Mouse (Mus musculus): Measurements from ENCODE around the gene Dhps. TPM values are rescaled to one million over a fixed set of nuclear protein-coding genes. Genes with fewer than 3 reads are reported as not detected.
"Not testable (repeated sequence)": the region's sequence is repeated elsewhere in the genome, so short reads cannot be mapped to it uniquely, and the experiment has no call there.

The Dhps gene
- polyA plus RNA-seq, 1 experiment from 2014 or later, result 40.2 TPM

GRCm38 (mm10) chr8:85115501-85115900, 43.9 kb downstream of the Dhps start:
- no peak for ATAC-seq (ENCODE audit: low FRiP score, low TSS enrichment)
- Histone ChIP-seq H3K4me2 (replicated peaks; ENCODE audit: low read depth) (no peak overlapping the region), H3K4me3 (ENCODE audit: low read depth, low read length) (no peak overlapping the region), H3K36me3 (ENCODE audit: control insufficient read depth, insufficient read depth, low read length) (peaks cover 5% of the 10 kb centered on the region), H3K9me3 (ENCODE audit: control insufficient read depth, low read length) (0 out of 2 replicates have a peak, but pooled peaks cover 2% of the 10 kb centered on the region), H3K9ac (ENCODE audit: low read length) (no peak overlapping the region), H3K4me1 (replicated peaks; ENCODE audit: control insufficient read depth, insufficient read depth) (no peaks in the 10 kb centered on the region), H3K27ac (replicated peaks) (no peak overlapping the region), H3K27me3 (ENCODE audit: control insufficient read depth, insufficient read depth, low read length) (no peaks in the 10 kb centered on the region)
- 82% methylated on average over 4 of the region's 4 CpGs for WGBS
- DNase-seq (ENCODE audit: low spot score), result no peak
- no peak for TF ChIP-seq CTCF (IDR thresholded peaks at IDR 0.05; ENCODE audit: low read depth)
- no peak for TF ChIP-seq EP300 (optimal IDR thresholded peaks at IDR 0.05)

- Histone ChIP-seq H3K4me3 (ENCODE audit: low read depth, low read length) (no peak overlapping the region), H3K4me1 (replicated peaks; ENCODE audit: control insufficient read depth, insufficient read depth) (no peaks in the 10 kb centered on the region), H3K9me3 (ENCODE audit: control insufficient read depth, low read length) (no peaks in the 10 kb centered on the region), H3K27ac (replicated peaks) (no peak overlapping the region), H3K9ac (ENCODE audit: low read length) (no peak overlapping the region), H3K36me3 (ENCODE audit: control insufficient read depth, insufficient read depth, low read length) (no peaks in the 10 kb centered on the region), H3K4me2 (replicated peaks; ENCODE audit: low read depth) (no peak overlapping the region), H3K27me3 (ENCODE audit: control insufficient read depth, insufficient read depth, low read length) (no peaks in the 10 kb centered on the region)
- DNase-seq (ENCODE audit: low spot score) (no peak), ATAC-seq (ENCODE audit: low FRiP score, low TSS enrichment) (no peak)
- WGBS, result 42% methylated on average over 7 of the region's 7 CpGs
- TF ChIP-seq EP300 (optimal IDR thresholded peaks at IDR 0.05), result no peak
- no peak for TF ChIP-seq CTCF (IDR thresholded peaks at IDR 0.05; ENCODE audit: low read depth)
Measured at GRCm38 (mm10) chr8:85116984-85117383, 45.4 kb downstream of the Dhps start.

- H3K4me3 ChIP-seq (ENCODE audit: low read depth, low read length), result peak overlapping the region; percentile 71
- peak overlapping the region; percentile 80 for H3K4me2 ChIP-seq (replicated peaks; ENCODE audit: low read depth)
- 5% methylated on average over 37 of the region's 37 CpGs for WGBS
- no peaks in the 10 kb centered on the region for H3K4me1 ChIP-seq (replicated peaks; ENCODE audit: control insufficient read depth, insufficient read depth)
- H3K9ac ChIP-seq (ENCODE audit: low read length), result peak overlapping the region; percentile 76
- peak overlapping the region; percentile 85 for H3K27ac ChIP-seq (replicated peaks)
- TF ChIP-seq EP300 (optimal IDR thresholded peaks at IDR 0.05) (no peak), CTCF (IDR thresholded peaks at IDR 0.05; ENCODE audit: low read depth) (peak; percentile 71)
- ATAC-seq (ENCODE audit: low FRiP score, low TSS enrichment), result peak; percentile 94
- peak; percentile 93 for DNase-seq (ENCODE audit: low spot score)
- no peaks in the 10 kb centered on the region for H3K9me3 ChIP-seq (ENCODE audit: control insufficient read depth, low read length)
- no peaks in the 10 kb centered on the region for H3K27me3 ChIP-seq (ENCODE audit: control insufficient read depth, insufficient read depth, low read length)
- no peaks in the 10 kb centered on the region for H3K36me3 ChIP-seq (ENCODE audit: control insufficient read depth, insufficient read depth, low read length)
Measured at GRCm38 (mm10) chr8:85119052-85119981, 47.8 kb downstream of the Dhps start.

GRCm38 (mm10) chr8:85120251-85120650, 48.7 kb downstream of the Dhps start:
- H3K9me3 ChIP-seq (ENCODE audit: control insufficient read depth, low read length); H3K27ac ChIP-seq (replicated peaks); H3K27me3 ChIP-seq (ENCODE audit: control insufficient read depth, insufficient read depth, low read length); H3K36me3 ChIP-seq (ENCODE audit: control insufficient read depth, insufficient read depth, low read length); H3K4me3 ChIP-seq (ENCODE audit: low read depth, low read length); H3K4me2 ChIP-seq (replicated peaks; ENCODE audit: low read depth); H3K9ac ChIP-seq (ENCODE audit: low read length); H3K4me1 ChIP-seq (replicated peaks; ENCODE audit: control insufficient read depth, insufficient read depth); DNase-seq (ENCODE audit: low spot score); ATAC-seq (ENCODE audit: low FRiP score, low TSS enrichment): not testable (repeated sequence)
- WGBS, result 80% methylated on average over 5 of the region's 5 CpGs

- Histone ChIP-seq H3K9ac (ENCODE audit: low read length) (no peak within 1 kb of the TSS), H3K4me2 (replicated peaks; ENCODE audit: low read depth) (no peak within 1 kb of the TSS), H3K9me3 (ENCODE audit: control insufficient read depth, low read length) (no peaks in the 10 kb centered on the region), H3K36me3 (ENCODE audit: control insufficient read depth, insufficient read depth, low read length) (no peaks in the 10 kb centered on the region), H3K27ac (replicated peaks) (no peak within 1 kb of the TSS), H3K4me1 (replicated peaks; ENCODE audit: control insufficient read depth, insufficient read depth) (no peaks in the 10 kb centered on the region), H3K4me3 (ENCODE audit: low read depth, low read length) (no peak within 1 kb of the TSS), H3K27me3 (ENCODE audit: control insufficient read depth, insufficient read depth, low read length) (no peaks in the 10 kb centered on the region)
- DNase-seq (ENCODE audit: low spot score), result no peak
- no peak for ATAC-seq (ENCODE audit: low FRiP score, low TSS enrichment)
- TF ChIP-seq CTCF (IDR thresholded peaks at IDR 0.05; ENCODE audit: low read depth) (no peak), EP300 (optimal IDR thresholded peaks at IDR 0.05) (no peak)
- 70% methylated on average over 3 of the region's 3 CpGs for WGBS
Measured at GRCm38 (mm10) chr8:85122995-85123394, 51.4 kb downstream of the Dhps start, which contains the start of gene Zfp791. Zfp791 (minus strand) TSS chr8:85123095.

GRCm38 (mm10) chr8:85123691-85124090, 52.1 kb downstream of the Dhps start:
- H3K27me3 ChIP-seq (ENCODE audit: control insufficient read depth, insufficient read depth, low read length), result no peaks in the 10 kb centered on the region
- H3K36me3 ChIP-seq (ENCODE audit: control insufficient read depth, insufficient read depth, low read length), result no peaks in the 10 kb centered on the region
- ATAC-seq (ENCODE audit: low FRiP score, low TSS enrichment), result no peak
- H3K4me1 ChIP-seq (replicated peaks; ENCODE audit: control insufficient read depth, insufficient read depth), result no peaks in the 10 kb centered on the region
- H3K4me2 ChIP-seq (replicated peaks; ENCODE audit: low read depth), result no peak overlapping the region
- H3K9me3 ChIP-seq (ENCODE audit: control insufficient read depth, low read length), result no peaks in the 10 kb centered on the region
- TF ChIP-seq CTCF (IDR thresholded peaks at IDR 0.05; ENCODE audit: low read depth), result no peak
- no peak for TF ChIP-seq EP300 (optimal IDR thresholded peaks at IDR 0.05)
- DNase-seq (ENCODE audit: low spot score), result no peak
- H3K27ac ChIP-seq (replicated peaks), result no peak overlapping the region
- H3K4me3 ChIP-seq (ENCODE audit: low read depth, low read length), result no peak overlapping the region
- WGBS, result 86% methylated on average over 8 of the region's 8 CpGs
- H3K9ac ChIP-seq (ENCODE audit: low read length), result no peak overlapping the region

Small RNA genes lying within 50 kb of the gene (microRNA-seq; reads per million reads assigned to microRNA genes)
- gene Gm23388 (not detected), gene Mir7070 (not detected)

Other genes with a start within 250 kb of the Dhps start
- gene Dand5, start 248.9 kb upstream of the Dhps start, polyA plus RNA-seq (2015; fragmentation: Nextera tagmentation; extraction: Ambion mirVana), result 3.3 TPM in 2 replicates
- 38.5 and 39.3 TPM in 2 replicates for gene Gadd45gip1, start 240.2 kb upstream of the Dhps start, polyA plus RNA-seq (2015; fragmentation: Nextera tagmentation; extraction: Ambion mirVana)
- 69.8 and 70.6 TPM in 2 replicates for gene Rad23a, start 231.1 kb upstream of the Dhps start, polyA plus RNA-seq (2015; fragmentation: Nextera tagmentation; extraction: Ambion mirVana)
- 522 and 537 TPM in 2 replicates for gene Calr, start 224.8 kb upstream of the Dhps start, polyA plus RNA-seq (2015; fragmentation: Nextera tagmentation; extraction: Ambion mirVana)
- gene Farsa, start 214.8 kb upstream of the Dhps start, polyA plus RNA-seq (2015; fragmentation: Nextera tagmentation; extraction: Ambion mirVana), result 43.3 and 44.3 TPM in 2 replicates
- gene Syce2, start 199.6 kb upstream of the Dhps start, polyA plus RNA-seq (2015; fragmentation: Nextera tagmentation; extraction: Ambion mirVana), result 25.0 and 27.3 TPM in 2 replicates
- 18.5 and 21.1 TPM in 2 replicates for gene Gcdh, start 177.8 kb upstream of the Dhps start, polyA plus RNA-seq (2015; fragmentation: Nextera tagmentation; extraction: Ambion mirVana)
- 0.51 and 0.82 TPM in 2 replicates for gene Klf1, start 169.8 kb upstream of the Dhps start, polyA plus RNA-seq (2015; fragmentation: Nextera tagmentation; extraction: Ambion mirVana)
- gene Dnase2a, start 163.2 kb upstream of the Dhps start, polyA plus RNA-seq (2015; fragmentation: Nextera tagmentation; extraction: Ambion mirVana), result 15.9 and 17.4 TPM in 2 replicates
- 0.87 and 1.1 TPM in 2 replicates for gene Mast1, start 134.4 kb upstream of the Dhps start, polyA plus RNA-seq (2015; fragmentation: Nextera tagmentation; extraction: Ambion mirVana)
- gene Rtbdn, start 124.8 kb upstream of the Dhps start, polyA plus RNA-seq (2015; fragmentation: Nextera tagmentation; extraction: Ambion mirVana), result 0.05 and 0.13 TPM in 2 replicates
- gene Gm49661, start 102.3 kb upstream of the Dhps start, polyA plus RNA-seq (2015; fragmentation: Nextera tagmentation; extraction: Ambion mirVana), result not detected in 2 replicates
- 370 and 376 TPM in 2 replicates for gene Prdx2, start 102.2 kb upstream of the Dhps start, polyA plus RNA-seq (2015; fragmentation: Nextera tagmentation; extraction: Ambion mirVana)
- gene Rnaseh2a, start 102.0 kb upstream of the Dhps start, polyA plus RNA-seq (2015; fragmentation: Nextera tagmentation; extraction: Ambion mirVana), result 79.4 and 80.1 TPM in 2 replicates
- gene Junb, start 93.0 kb upstream of the Dhps start, polyA plus RNA-seq (2015; fragmentation: Nextera tagmentation; extraction: Ambion mirVana), result 88.5 and 95.9 TPM in 2 replicates
- 28.8 and 30.9 TPM in 2 replicates for gene Hook2, start 81.2 kb upstream of the Dhps start, polyA plus RNA-seq (2015; fragmentation: Nextera tagmentation; extraction: Ambion mirVana)
- gene Best2, start 57.2 kb upstream of the Dhps start, polyA plus RNA-seq (2015; fragmentation: Nextera tagmentation; extraction: Ambion mirVana), result 0.06 and 0.16 TPM in 2 replicates
- 68.0 and 71.8 TPM in 2 replicates for gene Asna1, start 46.5 kb upstream of the Dhps start, polyA plus RNA-seq (2015; fragmentation: Nextera tagmentation; extraction: Ambion mirVana)
- gene Trir, start 44.9 kb upstream of the Dhps start, polyA plus RNA-seq (2015; fragmentation: Nextera tagmentation; extraction: Ambion mirVana), result 94.4 and 95.1 TPM in 2 replicates
- gene Tnpo2, start 34.8 kb upstream of the Dhps start, polyA plus RNA-seq (2015; fragmentation: Nextera tagmentation; extraction: Ambion mirVana), result 12.5 and 15.4 TPM in 2 replicates
- 25.7 and 28.4 TPM in 2 replicates for gene Fbxw9, start 11.7 kb upstream of the Dhps start, polyA plus RNA-seq (2015; fragmentation: Nextera tagmentation; extraction: Ambion mirVana)
- gene Gm5741, start 3.8 kb upstream of the Dhps start, polyA plus RNA-seq (2015; fragmentation: Nextera tagmentation; extraction: Ambion mirVana), result not detected in 2 replicates
- gene Wdr83os, start 9.0 kb downstream of the Dhps start, polyA plus RNA-seq (2015; fragmentation: Nextera tagmentation; extraction: Ambion mirVana), result 114 and 117 TPM in 2 replicates
- gene Wdr83, start 9.5 kb downstream of the Dhps start, polyA plus RNA-seq (2015; fragmentation: Nextera tagmentation; extraction: Ambion mirVana), result 22.3 and 23.6 TPM in 2 replicates
- 29.1 and 32.6 TPM in 2 replicates for gene Man2b1, start 11.5 kb downstream of the Dhps start, polyA plus RNA-seq (2015; fragmentation: Nextera tagmentation; extraction: Ambion mirVana)
- 1.2 and 1.5 TPM in 2 replicates for gene Zfp791, start 51.3 kb downstream of the Dhps start, polyA plus RNA-seq (2015; fragmentation: Nextera tagmentation; extraction: Ambion mirVana)
- 0.05 TPM in 1 of 2 replicates, not detected in the other for gene Cks1brt, start 80.2 kb downstream of the Dhps start, polyA plus RNA-seq (2015; fragmentation: Nextera tagmentation; extraction: Ambion mirVana)
- gene Olfr371, start 154.2 kb downstream of the Dhps start, polyA plus RNA-seq (2015; fragmentation: Nextera tagmentation; extraction: Ambion mirVana), result not detected in 2 replicates
- gene Orc6, start 227.9 kb downstream of the Dhps start, polyA plus RNA-seq (2015; fragmentation: Nextera tagmentation; extraction: Ambion mirVana), result 36.1 and 39.5 TPM in 2 replicates
- 75.9 and 78.0 TPM in 2 replicates for gene Vps35, start 228.0 kb downstream of the Dhps start, polyA plus RNA-seq (2015; fragmentation: Nextera tagmentation; extraction: Ambion mirVana)

Measured in stomach, postnatal 0 days (tissue).